Mouse (Mus musculus) C2C12 (cell line): ENCODE measurements at regions not wholly inside any gene's neighbourhood (a gene's known extent, or its start where the extent isn't known, plus 50 kb on each side); places are given as distances from the start of the nearest gene placed in this dataset.

Source experiments
- CEBPB ChIP-seq: IDR thresholded peaks from one replicate; pipeline ENCODE4 v1.6.1; 2011; ENCODE audit warnings: low read depth, mild to moderate bottlenecking, control low read depth, moderate library complexity
- CTCF ChIP-seq: IDR thresholded peaks from one replicate; pipeline ENCODE4 v1.5.1; 2011; ENCODE audit not compliant: control insufficient read depth, insufficient read depth, insufficient read length
- MAX ChIP-seq: IDR thresholded peaks from one replicate; pipeline ENCODE4 v1.6.1; 2011; ENCODE audit warnings: mild to moderate bottlenecking, control low read depth
- MYOG ChIP-seq: IDR thresholded peaks from one replicate; pipeline ENCODE4 v1.6.1; 2011; ENCODE audit not compliant: control insufficient read depth, insufficient read length; ENCODE audit errors: extremely low read depth
- USF1 ChIP-seq: IDR thresholded peaks from one replicate; pipeline ENCODE4 v1.6.1; 2011; ENCODE audit warnings: low read depth, mild to moderate bottlenecking, control low read depth, moderate library complexity

GRCm38 (mm10) chr9:33260171-33260570, 624.1 kb downstream of the Ets1 start:
- TF ChIP-seq CTCF: peak; percentile 58
- no peak for TF ChIP-seq MAX
- no peak for TF ChIP-seq USF1
- TF ChIP-seq MYOG: no peak
- TF ChIP-seq CEBPB: no peak
